Mouse (Mus musculus) adrenal gland, adult (tissue): ENCODE measurements at regions not wholly inside any gene's neighbourhood (a gene's known extent, or its start where the extent isn't known, plus 50 kb on each side); places are given as distances from the start of the nearest gene placed in this dataset.

ENCODE experiments used
- DNase-seq, 2 experiments: peaks; one replicate each; pipeline ENCODE4 v3.0.0; 2022 to 2023; ENCODE audit warnings: low spot score in 1 of 2; ENCODE audit not compliant: inconsistent age in 2 of 2

DNA sequence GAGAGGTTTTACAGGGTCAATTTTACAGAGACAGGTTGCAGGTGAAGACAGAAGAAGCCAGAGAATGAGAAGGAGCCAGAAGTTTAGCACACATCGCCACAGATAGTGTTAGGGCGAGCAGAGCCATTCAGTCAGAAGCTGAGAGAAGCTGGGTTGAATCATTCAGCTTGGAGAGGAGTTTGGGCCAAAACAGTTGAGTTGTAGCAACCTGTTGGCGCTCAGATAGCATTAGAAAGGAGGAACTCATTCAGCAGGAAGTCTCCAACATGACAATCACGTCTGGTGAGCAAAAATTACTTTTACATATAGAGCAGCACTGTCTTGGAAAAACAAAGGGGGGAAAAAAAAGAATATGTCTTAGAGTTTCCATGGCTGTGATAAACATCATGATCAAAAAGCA, 53.2 kb downstream of the Fam43a start:
- DNase-seq: no peak

DNA sequence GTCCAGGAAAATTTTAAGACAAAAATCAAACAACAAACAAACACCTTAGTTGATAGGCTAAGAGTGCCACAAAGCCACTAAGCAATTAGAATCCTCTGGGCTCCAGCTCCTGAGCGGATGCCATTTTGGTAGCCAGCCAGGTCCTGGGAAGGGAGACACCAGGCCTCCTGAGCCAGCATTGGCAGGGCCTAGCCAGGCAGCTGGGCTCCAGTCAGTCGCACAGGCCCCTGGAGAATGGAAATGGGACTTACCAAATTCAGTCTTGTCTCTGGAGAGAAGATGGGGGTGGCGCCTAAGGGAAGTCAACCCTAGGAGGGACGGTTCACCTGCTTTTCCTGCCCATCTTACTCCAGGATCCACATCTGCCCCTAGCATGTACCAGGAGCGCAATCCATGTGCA, 54.3 kb downstream of the Fam43a start:
- DNase-seq: peak in 1 of 2 experiments; percentile 70

GRCm38 (mm10) chr16:30654226-30654625, 54.7 kb downstream of the Fam43a start:
- DNase-seq: no peak

DNA sequence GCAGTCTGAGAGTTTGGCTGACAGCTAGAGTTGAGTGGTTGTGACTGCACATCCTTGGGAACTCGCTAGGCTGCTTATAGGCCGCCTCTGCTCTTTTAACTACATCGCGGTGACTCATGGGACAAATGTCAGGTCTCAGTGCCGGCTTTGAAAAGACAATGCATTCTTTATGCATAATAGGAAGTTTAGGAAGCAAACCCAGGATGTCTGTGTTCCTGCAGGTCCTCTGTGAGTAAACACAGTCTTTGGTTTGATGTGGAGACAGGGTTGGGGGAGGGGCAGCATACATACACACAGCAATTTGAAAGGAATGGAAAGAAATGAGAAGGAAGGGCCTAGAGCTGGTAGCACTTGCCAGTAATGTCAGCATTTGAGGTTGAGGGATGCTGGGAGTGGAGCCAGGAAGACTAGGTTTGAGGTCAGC, 56.3 kb downstream of the Fam43a start:
- DNase-seq: peak in 1 of 2 experiments; percentile 65

DNA sequence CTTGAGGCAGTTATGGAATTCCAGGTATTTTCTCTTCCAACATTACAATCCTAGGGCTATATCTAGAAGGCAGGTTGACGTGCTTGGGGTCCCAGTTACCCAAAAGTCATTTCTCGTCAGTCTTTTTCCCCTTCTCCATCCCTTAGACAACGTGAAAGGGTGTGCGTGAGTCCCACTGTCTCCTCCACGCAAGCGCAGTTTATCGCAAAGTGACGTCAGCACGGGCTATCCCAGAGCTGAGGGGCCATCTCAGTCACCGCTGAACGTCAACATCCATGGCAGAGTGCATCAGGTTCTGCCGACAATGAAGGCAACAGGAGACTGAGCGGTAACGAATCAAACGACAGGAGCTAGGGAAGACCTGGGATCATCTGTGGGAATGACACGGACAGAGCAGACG, 57.4 kb downstream of the Fam43a start:
- no peak for DNase-seq

DNA sequence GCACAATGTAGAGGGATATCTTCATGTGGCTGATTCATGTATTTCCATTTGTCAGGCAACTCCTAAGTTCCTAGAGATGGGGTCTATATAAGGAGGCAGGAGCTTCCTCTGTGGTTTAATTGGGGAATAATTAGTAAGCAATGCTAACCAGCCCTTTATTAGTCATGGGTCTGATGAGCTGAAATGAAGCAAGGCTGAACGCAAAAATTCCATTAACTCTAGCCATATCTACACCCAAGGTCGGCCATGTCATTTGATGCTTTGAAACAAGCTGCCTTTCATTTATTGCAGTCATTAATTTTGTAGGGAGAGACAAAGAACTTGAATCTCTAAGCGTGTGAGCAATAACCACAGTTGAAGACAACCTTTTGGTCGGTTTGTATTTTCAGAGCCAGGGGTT, 59.4 kb downstream of the Fam43a start:
- peak in 1 of 2 experiments; percentile 75 for DNase-seq

- no peak for DNase-seq
These were observed 61.8 kb downstream of the Fam43a start for GRCm38 (mm10) chr16:30661086-30661977.

DNA sequence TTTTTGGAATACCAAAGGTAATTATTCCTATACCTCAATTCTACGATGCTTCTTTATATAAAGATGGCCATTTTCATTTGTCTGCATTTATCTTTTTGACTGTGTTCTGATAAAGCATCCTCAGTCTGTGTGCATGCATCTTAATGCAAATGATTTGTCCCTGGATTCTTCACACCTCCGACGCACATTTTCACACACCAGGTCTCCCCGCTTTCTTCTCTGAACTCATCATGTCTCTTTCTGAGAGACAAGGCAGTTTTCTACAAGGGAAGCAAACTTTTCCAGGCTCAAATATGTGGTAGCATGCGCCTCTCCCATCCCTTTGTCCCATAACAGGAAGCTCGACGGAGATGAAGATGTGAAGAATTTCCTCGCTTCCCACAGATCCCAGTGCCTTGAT, 63.5 kb downstream of the Fam43a start:
- DNase-seq: no peak

GRCm38 (mm10) chr16:30663971-30664370, 64.4 kb downstream of the Fam43a start:
- no peak for DNase-seq

GRCm38 (mm10) chr16:30664433-30664832, 64.9 kb downstream of the Fam43a start:
- no peak for DNase-seq

- DNase-seq: no peak
These were observed 66.4 kb downstream of the Fam43a start for GRCm38 (mm10) chr16:30665881-30666280.

DNA sequence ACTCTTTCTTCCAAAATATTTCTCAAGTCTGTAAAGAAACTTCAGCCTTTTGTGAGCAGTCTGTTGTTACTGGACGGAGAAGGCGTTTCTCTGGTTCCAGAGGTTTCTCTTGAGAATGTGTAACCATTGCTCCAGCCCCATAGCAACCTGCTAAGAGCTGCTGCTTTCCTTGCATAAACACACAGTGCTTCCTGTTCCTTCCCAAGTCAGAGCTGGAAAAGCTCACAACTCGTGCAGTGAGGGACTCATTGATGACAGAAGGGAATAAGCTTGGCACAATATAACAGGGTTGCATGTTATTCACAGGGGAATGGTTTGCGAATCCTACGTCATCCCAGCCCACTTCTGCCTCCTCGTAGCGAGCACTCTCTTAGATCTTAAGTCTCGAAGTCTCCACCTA, 70.4 kb downstream of the Fam43a start:
- DNase-seq: no peak

DNA sequence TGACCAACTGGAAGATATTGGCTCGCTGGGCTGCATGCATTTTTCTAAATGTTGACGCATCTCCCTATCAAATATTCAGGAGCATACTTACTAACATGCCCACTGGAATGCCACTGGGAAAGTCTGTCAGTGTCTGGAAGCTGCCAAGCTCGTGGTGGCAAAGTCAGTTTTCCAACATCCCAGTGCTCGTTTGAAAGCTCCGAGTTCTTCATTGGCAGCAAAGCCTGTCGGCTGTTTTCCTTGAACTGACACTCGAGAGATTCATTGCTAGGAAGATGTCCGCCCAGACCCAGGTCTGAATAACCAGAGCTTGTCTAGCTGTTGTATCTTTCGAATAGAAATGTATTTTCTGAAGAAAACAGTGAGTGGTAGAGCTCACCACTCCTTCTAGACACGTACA, 72.1 kb downstream of the Fam43a start:
- peak in 1 of 2 experiments; percentile 69 for DNase-seq

- no peak for DNase-seq
These were observed 73.4 kb downstream of the Fam43a start for GRCm38 (mm10) chr16:30672776-30673550.

GRCm38 (mm10) chr16:30673662-30674061, 74.1 kb downstream of the Fam43a start:
- DNase-seq: no peak

DNA sequence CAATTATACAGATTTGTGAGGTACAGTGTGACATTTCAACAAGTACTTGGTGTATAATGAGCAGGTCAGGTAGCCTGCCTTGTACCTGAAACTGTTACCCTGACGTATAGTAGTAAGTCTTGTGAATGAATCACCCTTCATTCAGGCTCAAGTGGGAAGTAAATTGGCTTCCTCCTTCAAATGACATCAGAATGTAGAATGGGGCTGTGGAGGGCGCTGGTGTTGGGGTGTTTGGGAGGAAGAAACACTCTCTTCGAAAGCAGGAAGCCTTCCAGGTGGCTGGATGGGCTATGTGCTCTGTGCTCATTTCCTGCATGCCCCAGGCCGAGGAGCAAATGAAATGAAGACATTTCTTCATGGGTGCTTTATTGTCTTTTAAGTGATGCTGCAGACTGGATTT, 76.3 kb downstream of the Fam43a start:
- no peak for DNase-seq

DNA sequence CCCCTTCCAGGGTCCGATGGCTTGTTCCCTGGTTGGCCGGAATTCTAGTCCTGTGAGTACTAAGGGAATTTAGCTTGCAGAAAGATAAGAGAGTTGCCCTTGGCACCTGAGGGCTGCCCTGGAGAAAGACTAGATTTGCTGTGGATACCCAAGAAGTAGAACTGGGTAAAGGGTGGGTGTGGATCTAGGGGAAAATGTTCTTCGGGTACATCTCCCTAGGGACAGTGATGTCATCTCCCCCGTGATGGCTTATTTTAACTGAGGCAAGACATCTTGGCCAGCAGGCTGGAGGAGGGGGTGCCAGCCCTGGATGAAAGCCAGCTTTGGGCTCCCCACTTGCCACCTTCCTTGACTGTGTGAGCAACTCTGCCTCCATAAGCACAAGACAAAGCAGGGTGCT, 77.5 kb downstream of the Fam43a start:
- DNase-seq: no peak

GRCm38 (mm10) chr16:30677896-30678707, 78.6 kb downstream of the Fam43a start:
- DNase-seq: no peak

GRCm38 (mm10) chr16:30678708-30679492, 79.4 kb downstream of the Fam43a start:
- no peak for DNase-seq

GRCm38 (mm10) chr16:30679493-30679811, 79.9 kb downstream of the Fam43a start:
- DNase-seq: no peak

DNA sequence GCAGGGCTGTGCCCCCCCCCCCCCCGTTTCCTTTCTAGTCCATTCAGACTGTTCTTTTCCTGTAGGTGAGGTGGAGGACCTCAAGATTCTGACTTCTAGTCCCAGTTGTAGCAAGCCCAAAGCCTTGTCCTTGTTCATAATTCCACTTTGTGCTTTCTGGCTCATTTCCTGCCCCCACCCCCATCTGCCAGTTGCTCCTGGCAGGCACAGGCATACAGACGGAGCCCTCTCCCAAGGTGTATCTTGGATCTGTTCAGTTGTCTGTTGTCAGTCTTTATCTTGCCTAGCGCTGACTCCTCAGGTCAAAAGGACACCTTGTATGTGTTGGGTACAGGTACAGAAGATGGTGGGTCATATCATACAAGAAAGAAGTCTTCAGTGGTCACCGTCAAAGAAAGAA, 81.9 kb downstream of the Fam43a start:
- no peak for DNase-seq
